Mouse (Mus musculus): ENCODE results near the gene Wdr35.

DNA sequence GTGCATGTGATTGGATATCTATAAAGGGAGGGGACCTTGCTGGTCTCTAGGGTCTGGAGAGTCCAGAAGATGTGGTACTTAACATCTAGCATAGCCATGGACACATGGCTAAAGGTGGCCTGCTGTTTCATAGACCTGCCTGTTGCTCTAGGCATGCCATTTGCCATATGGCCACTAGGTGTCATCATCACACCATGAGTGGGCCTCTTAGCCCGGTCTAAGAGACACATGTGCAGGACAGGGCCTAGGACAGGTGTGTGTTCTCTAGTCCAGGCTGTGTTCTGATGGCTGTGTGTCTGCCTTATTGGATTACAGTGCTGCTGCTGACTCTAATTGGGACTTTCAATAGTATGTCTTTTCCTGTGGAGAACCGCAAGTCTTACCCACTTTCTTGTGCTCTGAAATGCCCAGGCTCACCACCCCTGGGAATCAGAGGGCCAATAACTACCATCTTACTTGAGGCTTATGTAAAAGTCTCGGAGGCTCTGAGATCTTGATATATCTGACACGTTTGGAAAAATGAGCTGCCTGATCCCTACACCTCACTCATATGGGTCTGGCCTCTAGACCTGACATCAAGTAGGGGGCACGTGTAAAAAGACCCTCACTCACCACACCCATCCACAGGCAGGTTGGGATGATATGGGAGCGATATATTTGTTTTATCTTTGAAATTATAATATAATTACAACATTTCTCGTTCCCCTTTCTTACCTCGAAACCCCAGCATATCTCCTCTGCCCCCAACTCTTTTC, 78.6 kb downstream of the Wdr35 start:
- no peak for TF ChIP-seq GATA1 (IDR thresholded peaks at IDR 0.05; ENCODE audit: low read length)
- TF ChIP-seq TAL1 (IDR thresholded peaks at IDR 0.05; ENCODE audit: low read length), result no peak
